Mouse (Mus musculus) liver, embryonic 16.5 days (tissue): Measurements from ENCODE around the gene Mafb. TPM values are rescaled to one million over a fixed set of nuclear protein-coding genes. Genes with fewer than 3 reads are reported as not detected.
A peak's percentile ranks its signal among the peaks of the same experiment; 100 is the strongest.

ENCODE experiments used
- ATAC-seq: fragments of 200-750 bp; cut with Nextera tagmentation; 2 replicates; pipeline ENCODE4 v1.8.0; 2017; ENCODE audit warnings: low read depth, mild to moderate bottlenecking, moderate number of reproducible peaks, moderate library complexity
- H3K27ac ChIP-seq: fragments of 300-500 bp; sonication (generic); 2 replicates; pipeline ENCODE4 v1.5.1; 2014; ENCODE audit warnings: mild to moderate bottlenecking, low read length
- H3K27me3 ChIP-seq: fragments of 300-500 bp; sonication (generic); 2 replicates; pipeline ENCODE4 v1.6.1; 2014; ENCODE audit warnings: low read depth, low read length, mixed read lengths; ENCODE audit not compliant: control insufficient read depth, insufficient read depth
- H3K36me3 ChIP-seq: fragments of 300-500 bp; sonication (generic); 2 replicates; pipeline ENCODE4 v1.6.1; 2014; ENCODE audit warnings: mild to moderate bottlenecking; ENCODE audit not compliant: control insufficient read depth, insufficient read depth
- H3K4me1 ChIP-seq: fragments of 300-500 bp; sonication (generic); 2 replicates; pipeline ENCODE4 v1.6.1; 2014; ENCODE audit warnings: low read depth, low read length, mixed read lengths; ENCODE audit not compliant: control insufficient read depth
- H3K4me2 ChIP-seq: fragments of 300-500 bp; sonication (generic); 2 replicates; pipeline ENCODE4 v1.6.1; 2014; ENCODE audit warnings: low read depth, low read length, mixed read lengths
- H3K4me3 ChIP-seq: fragments of 300-500 bp; sonication (generic); 2 replicates; pipeline ENCODE4 v1.5.1; 2014; ENCODE audit warnings: low read depth, mild to moderate bottlenecking, low read length
- H3K9ac ChIP-seq: fragments of 300-500 bp; sonication (generic); 2 replicates; pipeline ENCODE4 v1.6.1; 2014; ENCODE audit warnings: low read depth, low read length
- H3K9me3 ChIP-seq: fragments of 300-500 bp; sonication (generic); replicated peaks from 2 replicates; pipeline ENCODE4 v1.6.1; 2016; ENCODE audit warnings: low read length; ENCODE audit not compliant: control insufficient read depth
- WGBS: fragments of 180-500 bp; shearing (Covaris S2); extraction: QIAGEN DNeasy Blood & Tissue Kit; methylation state at CpG from one replicate; pipeline ENCODE4 v1.1.7; 2014; ENCODE audit not compliant: insufficient replicate concordance; 5-methylcytosine and 5-hydroxymethylcytosine counted together
- polyA plus RNA-seq: library from polyadenylated mRNA; unstranded; fragments of >200 nt; fragmentation: Nextera tagmentation; extraction: Ambion mirVana; gene quantifications from 2 replicates; pipeline ENCODE4 v1.2.1, GENCODE M21; 2015

The Mafb gene
- polyA plus RNA-seq, 1 experiment from 2014 or later = 5.2 TPM

DNA sequence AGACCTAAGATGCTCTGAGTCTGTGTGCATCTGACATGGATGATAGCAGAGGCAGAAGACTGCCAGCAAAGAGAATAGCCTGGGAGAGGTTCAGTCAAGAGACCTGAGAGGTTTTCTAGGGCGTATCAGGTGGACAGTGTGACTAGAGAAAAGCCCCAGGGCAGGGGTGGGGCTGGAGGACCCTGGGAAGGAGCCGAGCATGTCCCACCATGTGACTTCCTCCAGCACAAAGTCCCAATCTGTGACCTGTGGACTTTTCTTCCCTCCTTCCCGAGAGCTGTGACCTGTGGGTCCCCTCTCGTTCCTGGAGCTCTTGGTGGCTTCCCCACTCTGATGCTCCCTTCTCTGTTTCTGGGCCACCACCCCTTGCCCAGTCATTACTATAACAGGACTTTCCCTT lies 26.7 kb downstream of the Mafb start:
- ATAC-seq = no peak
- no peak overlapping the region for H3K4me3 ChIP-seq

DNA sequence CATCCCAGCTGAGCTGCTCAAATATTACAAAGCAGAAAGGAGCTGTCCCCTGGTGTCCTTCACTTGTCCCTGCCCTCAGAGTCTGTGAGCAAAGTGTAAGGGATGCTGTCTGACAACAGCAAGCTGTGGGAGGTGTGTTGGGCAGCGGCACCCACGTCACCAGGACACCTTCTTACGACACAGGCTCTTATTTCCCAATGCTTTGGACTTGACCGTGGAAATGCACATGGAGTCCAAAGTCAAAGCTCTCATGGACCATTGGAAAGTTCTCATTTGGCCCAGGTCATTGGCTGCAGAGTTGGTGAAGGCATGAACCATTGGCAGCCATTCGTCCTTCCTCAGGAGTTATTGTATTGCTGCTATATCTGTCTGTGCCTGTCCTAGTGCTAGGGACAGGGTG lies 27.3 kb downstream of the Mafb start:
- WGBS = 61% methylated on average over 5 of the region's 5 CpGs
- no peak overlapping the region for H3K4me3 ChIP-seq
- ATAC-seq = no peak
- H3K4me2 ChIP-seq = no peak overlapping the region
- H3K4me1 ChIP-seq = no peaks in the 10 kb centered on the region
- no peaks in the 10 kb centered on the region for H3K9me3 ChIP-seq
- H3K27me3 ChIP-seq = no peaks in the 10 kb centered on the region
- no peak overlapping the region for H3K9ac ChIP-seq
- no peak overlapping the region for H3K27ac ChIP-seq
- H3K36me3 ChIP-seq = no peaks in the 10 kb centered on the region

More for the DNA sequence above, 26.7 kb downstream of the Mafb start:
- Histone ChIP-seq H3K4me2 (no peak overlapping the region), H3K4me1 (no peaks in the 10 kb centered on the region), H3K36me3 (no peaks in the 10 kb centered on the region), H3K27ac (no peak overlapping the region), H3K27me3 (no peaks in the 10 kb centered on the region), H3K9ac (no peak overlapping the region), H3K9me3 (no peaks in the 10 kb centered on the region)
- 30% methylated on average over 4 of the region's 4 CpGs for WGBS

DNA sequence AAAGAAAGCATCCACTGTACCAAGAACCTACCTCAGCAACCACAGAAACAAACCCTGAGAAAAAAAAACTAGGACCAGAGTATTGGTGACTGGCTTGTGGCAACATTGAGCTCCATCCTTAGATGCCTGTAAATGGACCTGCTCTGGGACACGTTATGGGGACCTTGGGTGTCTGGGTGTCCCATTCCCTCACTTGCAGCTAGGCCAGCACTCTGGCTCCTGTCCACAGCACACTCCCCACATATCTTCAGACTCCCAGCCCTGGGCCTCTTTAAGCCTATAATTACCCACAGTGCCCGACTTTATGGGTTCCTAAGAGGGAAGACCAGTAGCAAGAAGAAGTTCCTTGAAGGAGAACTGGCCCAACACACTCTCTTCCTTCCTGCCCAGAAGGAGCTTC lies 30.8 kb downstream of the Mafb start:
- Histone ChIP-seq H3K9ac (no peak overlapping the region), H3K9me3 (no peaks in the 10 kb centered on the region), H3K4me1 (no peaks in the 10 kb centered on the region), H3K36me3 (no peaks in the 10 kb centered on the region), H3K4me2 (no peak overlapping the region), H3K27me3 (no peaks in the 10 kb centered on the region), H3K27ac (no peak overlapping the region), H3K4me3 (no peak overlapping the region)
- WGBS = 34% methylated on average over 2 of the region's 2 CpGs
- no peak for ATAC-seq

DNA sequence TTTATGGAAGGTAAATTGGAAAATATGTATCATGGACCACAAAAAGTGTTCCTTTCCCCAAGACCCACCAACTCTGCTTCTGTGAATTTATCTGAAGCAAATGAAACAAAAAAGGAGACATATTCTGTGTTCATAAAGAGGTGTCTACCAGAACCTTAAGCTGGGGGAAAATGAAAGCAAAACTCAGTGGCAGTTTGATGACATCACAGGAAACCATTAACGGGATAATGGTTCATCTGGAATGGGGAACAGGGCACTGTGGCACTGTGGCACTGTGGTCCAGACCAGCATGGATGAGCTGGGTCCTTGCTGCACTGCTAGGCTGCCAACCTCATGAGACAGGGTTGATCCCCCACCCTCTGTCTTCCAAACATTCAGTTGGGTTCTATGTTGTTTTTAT lies 31.8 kb downstream of the Mafb start:
- Histone ChIP-seq H3K9ac (no peak overlapping the region), H3K4me1 (no peaks in the 10 kb centered on the region), H3K4me3 (no peak overlapping the region), H3K9me3 (no peaks in the 10 kb centered on the region), H3K27me3 (no peaks in the 10 kb centered on the region), H3K4me2 (no peak overlapping the region), H3K36me3 (no peaks in the 10 kb centered on the region), H3K27ac (no peak overlapping the region)
- WGBS = 10% methylated on average over 1 of the region's 1 CpGs
- no peak for ATAC-seq

DNA sequence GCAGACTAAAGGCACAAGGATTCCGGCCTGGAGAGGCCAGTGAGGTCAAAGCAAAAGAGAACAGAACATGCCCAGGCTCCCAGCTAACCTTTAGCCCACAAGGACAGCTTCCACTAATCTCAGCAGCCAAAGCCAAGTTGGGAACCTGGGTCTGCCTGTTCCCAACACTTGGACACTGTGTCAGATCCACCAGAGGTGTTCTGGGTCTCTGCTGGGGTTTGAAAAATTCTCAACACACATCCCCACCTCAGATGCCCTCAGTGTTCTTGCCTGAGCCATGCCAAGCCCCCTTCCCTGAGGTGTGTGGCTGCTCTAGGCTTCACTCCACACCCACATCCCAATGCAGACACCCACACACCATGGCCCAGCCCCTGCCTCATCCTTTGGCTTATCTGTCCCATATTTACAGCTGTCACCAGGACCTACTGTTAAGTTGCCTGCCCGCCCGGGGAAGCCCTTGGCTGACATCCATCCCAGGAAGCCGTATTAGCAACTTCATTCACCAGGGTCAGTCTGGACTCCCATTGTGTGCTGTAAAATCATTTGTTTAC lies 32.7 kb downstream of the Mafb start, which contains the start of gene Gm826:
Gene Gm826, minus strand, starts transcription at position 52 of the 551 bp plus-strand sequence.
- Histone ChIP-seq H3K9ac (no peak within 1 kb of the TSS), H3K27ac (no peak within 1 kb of the TSS), H3K4me3 (no peak within 1 kb of the TSS), H3K36me3 (no peaks in the 10 kb centered on the region), H3K9me3 (no peaks in the 10 kb centered on the region), H3K4me2 (no peak within 1 kb of the TSS), H3K27me3 (no peaks in the 10 kb centered on the region), H3K4me1 (no peaks in the 10 kb centered on the region)
- ATAC-seq = peak; percentile 8; the same call in 1 of the 2 replicates
- WGBS = 43% methylated on average over 4 of the region's 4 CpGs

DNA sequence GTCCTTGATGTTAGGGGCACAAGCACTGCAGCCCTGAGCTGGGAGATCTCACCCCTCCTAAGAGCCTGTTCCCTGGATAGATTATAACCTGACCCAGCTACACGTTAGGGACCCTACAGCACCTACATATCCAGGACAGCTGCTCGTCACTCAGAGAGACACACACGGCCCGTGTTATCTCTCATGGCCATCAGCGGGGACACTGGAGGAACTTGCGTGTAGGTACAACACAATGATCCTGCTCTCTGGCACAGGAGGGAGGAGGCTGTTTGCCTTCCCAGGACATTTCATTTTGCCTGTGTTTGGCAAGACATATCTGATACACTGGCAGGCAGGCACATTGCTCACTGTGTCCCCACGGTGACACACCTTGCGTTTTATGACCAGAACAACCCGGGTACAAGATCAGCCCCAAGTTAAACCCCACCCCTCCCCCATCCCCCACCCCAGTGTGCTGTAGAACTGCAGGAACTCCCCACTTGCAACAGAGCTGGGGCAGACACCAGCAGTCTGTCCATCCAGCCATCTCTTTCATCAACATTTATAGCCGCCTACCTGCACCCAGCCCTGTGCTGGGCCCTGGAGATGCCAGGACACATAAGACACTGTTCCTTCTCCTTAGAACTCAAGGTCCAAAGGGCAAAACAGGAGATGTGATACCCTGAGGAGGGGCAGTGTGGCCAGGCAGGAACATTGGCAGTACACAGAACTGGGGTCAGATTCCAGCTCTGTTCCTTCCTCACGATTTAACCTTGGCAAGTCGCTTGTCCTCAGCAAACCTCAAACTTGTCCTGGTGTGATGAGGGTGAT lies 34.1 kb downstream of the Mafb start:
- Histone ChIP-seq H3K4me3 (no peak overlapping the region), H3K27me3 (no peaks in the 10 kb centered on the region)
- no peak for ATAC-seq

DNA sequence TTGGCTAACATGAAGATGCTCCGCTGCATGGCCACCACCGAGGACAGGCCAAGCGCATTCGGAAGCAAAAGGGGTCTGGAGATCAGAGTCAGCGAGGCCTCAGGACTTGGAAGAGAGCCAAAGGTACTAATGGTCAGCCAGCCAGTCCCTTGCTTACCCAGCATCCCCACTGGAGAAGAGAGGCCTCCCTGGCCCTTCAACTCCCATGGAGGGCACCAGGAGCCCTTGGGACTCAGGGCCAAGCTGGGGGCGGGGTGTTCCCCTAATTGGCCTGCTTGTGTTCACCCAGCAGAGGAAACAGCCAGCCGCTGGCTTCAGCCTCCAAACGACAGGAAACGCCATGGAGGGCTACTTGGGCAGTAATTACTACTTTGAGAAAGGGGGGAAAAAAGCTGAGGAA lies 38.0 kb downstream of the Mafb start:
- H3K27ac ChIP-seq = no peak overlapping the region
- WGBS = 42% methylated on average over 9 of the region's 9 CpGs
- ATAC-seq = no peak

More for the DNA sequence above, 34.1 kb downstream of the Mafb start:
- Histone ChIP-seq H3K27ac (no peak overlapping the region), H3K9me3 (no peaks in the 10 kb centered on the region), H3K9ac (no peak overlapping the region), H3K4me1 (peaks cover 3% of the 10 kb centered on the region; the same call in 1 of the 2 replicates), H3K4me2 (no peak overlapping the region), H3K36me3 (no peaks in the 10 kb centered on the region)
- 53% methylated on average over 12 of the region's 12 CpGs for WGBS

DNA sequence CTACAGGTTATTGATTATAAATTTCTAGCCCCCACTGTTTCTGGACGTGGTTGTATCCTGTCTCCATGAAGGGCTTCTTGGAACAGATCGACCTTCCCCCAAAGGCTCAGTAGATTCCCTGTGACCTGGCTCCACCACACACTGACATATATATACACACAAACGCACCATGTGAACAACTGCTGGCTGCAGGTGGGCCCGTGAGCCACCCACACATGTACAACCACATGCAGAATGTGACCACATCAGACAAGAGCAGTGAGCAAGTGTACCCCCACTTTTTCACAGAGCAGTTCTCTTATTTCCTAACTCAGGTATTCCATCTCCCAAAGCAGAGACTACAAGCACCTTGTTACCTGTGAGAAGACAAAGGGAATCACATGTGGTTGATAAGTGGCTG lies 39.1 kb downstream of the Mafb start:
- ATAC-seq = no peak

More for the DNA sequence above, 38.0 kb downstream of the Mafb start:
- Histone ChIP-seq H3K4me3 (no peak overlapping the region), H3K4me2 (no peak overlapping the region), H3K9ac (no peak overlapping the region), H3K27me3 (no peaks in the 10 kb centered on the region), H3K4me1 (peaks cover 6% of the 10 kb centered on the region; the same call in 1 of the 2 replicates), H3K36me3 (no peaks in the 10 kb centered on the region), H3K9me3 (no peaks in the 10 kb centered on the region)

DNA sequence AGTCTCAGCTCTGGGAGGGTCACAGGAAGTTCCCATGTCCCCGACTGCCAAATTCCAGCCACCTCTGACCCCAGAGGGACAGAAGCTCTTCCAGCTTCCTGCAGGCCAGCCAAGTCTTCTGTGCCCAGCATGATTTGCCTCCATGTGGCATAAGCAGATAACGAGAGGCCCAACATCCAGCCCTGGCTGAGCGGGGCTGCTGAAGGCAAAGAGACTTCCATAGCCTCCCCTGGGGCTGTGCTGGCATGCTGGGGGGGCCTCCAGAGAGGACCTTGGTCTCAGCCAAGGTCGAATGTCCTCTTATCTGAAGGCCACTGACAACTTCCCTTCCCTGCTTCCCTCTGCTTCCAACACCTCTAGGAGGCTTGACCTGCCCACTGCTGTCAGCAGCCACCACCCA lies 39.7 kb downstream of the Mafb start:
- no peaks in the 10 kb centered on the region for H3K27me3 ChIP-seq
- H3K4me1 ChIP-seq = peaks cover 6% of the 10 kb centered on the region; the same call in 1 of the 2 replicates
- no peak overlapping the region for H3K27ac ChIP-seq
- peak overlapping the region; percentile 22; the same call in 1 of the 2 replicates for H3K9ac ChIP-seq
- H3K36me3 ChIP-seq = no peaks in the 10 kb centered on the region
- peak; percentile 63 for ATAC-seq
- no peaks in the 10 kb centered on the region for H3K9me3 ChIP-seq
- 4% methylated on average over 4 of the region's 4 CpGs for WGBS
- peak overlapping the region; percentile 33 for H3K4me3 ChIP-seq
- H3K4me2 ChIP-seq = peak overlapping the region; percentile 22; the same call in 1 of the 2 replicates

More for the DNA sequence above, 39.1 kb downstream of the Mafb start:
- H3K9me3 ChIP-seq = no peaks in the 10 kb centered on the region
- peaks cover 6% of the 10 kb centered on the region; the same call in 1 of the 2 replicates for H3K4me1 ChIP-seq
- 46% methylated on average over 4 of the region's 4 CpGs for WGBS
- no peak overlapping the region for H3K27ac ChIP-seq
- H3K4me2 ChIP-seq = no peak overlapping the region
- H3K36me3 ChIP-seq = no peaks in the 10 kb centered on the region
- no peak overlapping the region for H3K9ac ChIP-seq
- H3K4me3 ChIP-seq = no peak overlapping the region
- no peaks in the 10 kb centered on the region for H3K27me3 ChIP-seq
